Mouse (Mus musculus) ES-Bruce4 (cell line): ENCODE results near the gene Etv3. TPM values are rescaled to one million over a fixed set of nuclear protein-coding genes. Genes with fewer than 3 reads are reported as not detected.

Experiments used
- H3K27ac ChIP-seq: 2 replicates; pipeline ENCODE4 v1.5.1; 2012; ENCODE audit warnings: low read length, inconsistent platforms; ENCODE audit not compliant: insufficient read depth
- H3K27me3 ChIP-seq: 2 replicates; pipeline ENCODE4 v1.6.1; 2012; ENCODE audit warnings: mild to moderate bottlenecking, low read length, inconsistent platforms; ENCODE audit not compliant: control insufficient read depth, poor library complexity, insufficient read depth, severe bottlenecking
- H3K36me3 ChIP-seq: 2 replicates; pipeline ENCODE4 v1.6.1; 2012; ENCODE audit warnings: inconsistent platforms, mild to moderate bottlenecking, low read length, moderate library complexity; ENCODE audit not compliant: control insufficient read depth, poor library complexity, insufficient read depth, severe bottlenecking
- H3K4me1 ChIP-seq: one replicate; pipeline ENCODE4 v1.8.1; 2011; ENCODE audit warnings: low read length; ENCODE audit not compliant: control insufficient read depth, insufficient read depth
- H3K4me3 ChIP-seq: 2 replicates; pipeline ENCODE4 v1.5.1; 2011; ENCODE audit warnings: low read depth, mild to moderate bottlenecking, low read length
- H3K9ac ChIP-seq: 2 replicates; pipeline ENCODE4 v1.6.1; 2012; ENCODE audit warnings: low read depth, mild to moderate bottlenecking, inconsistent platforms; ENCODE audit not compliant: poor library complexity, severe bottlenecking
- H3K9me3 ChIP-seq: replicated peaks from 2 replicates; pipeline ENCODE4 v1.6.1; 2012; ENCODE audit warnings: mild to moderate bottlenecking, low read length, inconsistent platforms; ENCODE audit not compliant: control insufficient read depth, poor library complexity, insufficient read depth, severe bottlenecking
- CTCF ChIP-seq: IDR thresholded peaks from one replicate; pipeline ENCODE4 v1.8.1; 2011; ENCODE audit warnings: low read depth, low read length
- EP300 ChIP-seq: IDR thresholded peaks from 2 replicates; pipeline ENCODE4 v1.6.1; 2011; ENCODE audit warnings: low read depth, low read length; ENCODE audit not compliant: insufficient read depth
- POLR2A ChIP-seq: IDR thresholded peaks from one replicate; pipeline ENCODE4 v1.8.1; 2011; ENCODE audit warnings: low read length; ENCODE audit not compliant: insufficient read depth
- polyA plus RNA-seq: library from polyadenylated mRNA; stranded (reverse); fragments of >200 nt; gene quantifications from 2 replicates; pipeline ENCODE4 v1.2.4, GENCODE M21; 2011; ENCODE audit warnings: low read depth; ENCODE audit not compliant: missing spikeins, insufficient read depth, insufficient read length

The Etv3 gene
- polyA plus RNA-seq, 1 experiment: 12.6 TPM

- peak overlapping the region; percentile 8; the same call in 1 of the 2 replicates for H3K9ac ChIP-seq
- H3K9me3 ChIP-seq: no peaks in the 10 kb centered on the region
- H3K4me3 ChIP-seq: peak overlapping the region; percentile 19
- H3K27me3 ChIP-seq: no peaks in the 10 kb centered on the region
- no peaks in the 10 kb centered on the region for H3K36me3 ChIP-seq
- TF ChIP-seq CTCF: no peak
- no peak for TF ChIP-seq EP300
- TF ChIP-seq POLR2A: no peak
- no peaks in the 10 kb centered on the region for H3K4me1 ChIP-seq
- H3K27ac ChIP-seq: peak overlapping the region; percentile 60
Observed at GRCm38 (mm10) chr3:87565623-87566022, 40.4 kb downstream of the Etv3 start.

GRCm38 (mm10) chr3:87566066-87566465, 40.9 kb downstream of the Etv3 start:
- H3K9ac ChIP-seq: peak overlapping the region; percentile 8; the same call in 1 of the 2 replicates
- H3K27ac ChIP-seq: peak overlapping the region; percentile 60
- H3K4me3 ChIP-seq: peak overlapping the region; percentile 19

DNA sequence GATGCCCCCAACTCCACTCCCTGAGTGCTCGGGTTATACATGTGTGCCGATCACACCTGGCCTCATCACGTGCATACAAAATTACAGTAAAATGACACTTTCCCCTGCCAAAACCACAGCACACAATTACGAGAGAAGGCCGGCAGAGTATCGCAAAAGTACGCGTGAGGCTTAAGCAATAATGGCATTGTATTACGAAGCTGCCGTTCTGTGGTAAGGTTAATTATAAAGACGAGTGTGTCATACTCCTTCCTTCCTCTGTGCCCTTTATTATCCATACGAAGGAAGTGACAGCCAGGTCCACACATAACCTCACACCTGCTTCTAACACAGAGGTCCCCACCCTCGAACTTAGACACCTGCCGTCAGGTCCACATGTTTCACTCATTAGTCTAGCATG, 42.3 kb downstream of the Etv3 start:
- Histone ChIP-seq H3K36me3 (no peaks in the 10 kb centered on the region), H3K27ac (no peak overlapping the region), H3K4me1 (no peaks in the 10 kb centered on the region), H3K4me3 (no peak overlapping the region), H3K9me3 (no peaks in the 10 kb centered on the region), H3K27me3 (no peaks in the 10 kb centered on the region), H3K9ac (no peak overlapping the region)
- TF ChIP-seq CTCF: no peak
- TF ChIP-seq EP300: no peak
- no peak for TF ChIP-seq POLR2A

More at GRCm38 (mm10) chr3:87566066-87566465, 40.9 kb downstream of the Etv3 start:
- Histone ChIP-seq H3K9me3 (no peaks in the 10 kb centered on the region), H3K4me1 (no peaks in the 10 kb centered on the region), H3K27me3 (no peaks in the 10 kb centered on the region), H3K36me3 (no peaks in the 10 kb centered on the region)
- TF ChIP-seq CTCF (no peak), POLR2A (peak; percentile 44)

DNA sequence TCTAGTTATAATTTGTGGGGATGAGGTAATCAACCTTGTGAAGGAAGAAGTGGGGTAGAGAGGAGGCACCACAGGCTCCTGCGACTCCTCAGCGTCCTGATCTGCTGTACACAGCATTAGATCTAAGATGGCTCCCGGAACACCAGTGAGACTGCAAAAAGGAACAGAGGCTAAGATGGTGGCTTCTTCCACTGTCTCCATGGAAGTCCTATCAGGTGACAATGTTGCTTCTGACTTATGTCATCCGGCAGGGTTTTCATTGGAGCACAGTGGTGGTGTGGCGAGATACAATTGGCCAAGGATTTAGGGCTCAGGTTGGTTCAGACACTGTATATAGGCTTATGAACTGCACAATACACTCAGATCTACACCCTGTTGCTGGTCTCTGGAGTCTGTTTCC, 43.5 kb downstream of the Etv3 start:
- H3K27ac ChIP-seq: no peak overlapping the region
- TF ChIP-seq CTCF (no peak), EP300 (no peak), POLR2A (no peak)
- no peak overlapping the region for H3K9ac ChIP-seq
- H3K4me1 ChIP-seq: no peaks in the 10 kb centered on the region
- no peaks in the 10 kb centered on the region for H3K27me3 ChIP-seq
- H3K36me3 ChIP-seq: no peaks in the 10 kb centered on the region
- H3K9me3 ChIP-seq: no peaks in the 10 kb centered on the region
- no peak overlapping the region for H3K4me3 ChIP-seq

DNA sequence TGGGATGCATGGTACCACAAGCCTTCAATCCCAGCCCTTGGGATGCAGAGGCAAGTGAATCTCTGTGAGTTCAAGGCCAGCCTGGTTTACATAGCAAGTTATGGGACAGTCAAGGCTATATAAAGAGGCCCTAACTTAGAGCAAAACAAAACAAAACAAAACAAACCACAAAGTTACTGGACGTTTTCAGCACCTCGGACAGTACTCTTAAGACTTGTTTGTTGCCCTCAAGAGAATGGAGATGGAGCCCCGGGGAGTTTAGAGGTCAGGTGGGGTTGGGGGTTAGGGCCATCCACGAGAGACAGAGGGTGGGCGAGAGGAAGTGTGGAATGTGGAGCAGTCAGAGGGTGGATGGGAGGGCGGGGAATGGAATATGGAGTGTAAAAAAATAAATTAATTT, 50.6 kb downstream of the Etv3 start:
- H3K36me3 ChIP-seq: no peaks in the 10 kb centered on the region
- no peak overlapping the region for H3K9ac ChIP-seq
- TF ChIP-seq CTCF (no peak), EP300 (no peak), POLR2A (no peak)

GRCm38 (mm10) chr3:87582259-87582658, 57.1 kb downstream of the Etv3 start:
- no peak for TF ChIP-seq POLR2A
- TF ChIP-seq CTCF: no peak
- no peak for TF ChIP-seq EP300
- Histone ChIP-seq H3K4me3 (no peak overlapping the region), H3K9ac (no peak overlapping the region)

More for the DNA sequence above, 50.6 kb downstream of the Etv3 start:
- 0 out of 2 replicates have a peak, but pooled peaks cover 2% of the 10 kb centered on the region for H3K9me3 ChIP-seq
- H3K4me1 ChIP-seq: no peaks in the 10 kb centered on the region
- no peak overlapping the region for H3K4me3 ChIP-seq
- no peak overlapping the region for H3K27ac ChIP-seq
- no peaks in the 10 kb centered on the region for H3K27me3 ChIP-seq

More at GRCm38 (mm10) chr3:87582259-87582658, 57.1 kb downstream of the Etv3 start:
- Histone ChIP-seq H3K36me3 (no peaks in the 10 kb centered on the region; the same call in 1 of the 2 replicates), H3K27me3 (no peaks in the 10 kb centered on the region), H3K27ac (no peak overlapping the region), H3K4me1 (no peaks in the 10 kb centered on the region), H3K9me3 (0 out of 2 replicates have a peak, but pooled peaks cover 2% of the 10 kb centered on the region)

Other genes starting within 250 kb of the Etv3 start
- gene Cd5l, start 167.5 kb upstream of the Etv3 start, polyA plus RNA-seq: not detected in 2 replicates
- not detected in 2 replicates for gene Fcrl1, start 149.0 kb upstream of the Etv3 start, polyA plus RNA-seq
- not detected in 2 replicates for gene Fcrl5, start 89.6 kb upstream of the Etv3 start, polyA plus RNA-seq
- 14.6 and 16.7 TPM in 2 replicates for gene Arhgef11, start 92.2 kb downstream of the Etv3 start, polyA plus RNA-seq
- gene Lrrc71, start 223.2 kb downstream of the Etv3 start, polyA plus RNA-seq: not detected in 2 replicates